Mouse (Mus musculus) embryonic facial prominence, embryonic 14.5 days (tissue): ENCODE measurements around the gene Dis3. TPM values are rescaled to one million over a fixed set of nuclear protein-coding genes. Genes with fewer than 3 reads are reported as not detected.

Source experiments
- ATAC-seq: fragments of 200-750 bp; cut with Nextera tagmentation; 2 replicates; pipeline ENCODE4 v1.8.0; 2017; ENCODE audit warnings: low read depth, moderate number of reproducible peaks, moderate TSS enrichment
- DNase-seq: peaks from one replicate; pipeline ENCODE4 v3.0.0-alpha.2; 2015; ENCODE audit warnings: low spot score
- H3K27ac ChIP-seq: fragments of 300-500 bp; sonication (generic); replicated peaks from 2 replicates; pipeline ENCODE4 v1.5.1; 2014; ENCODE audit warnings: low read depth, mild to moderate bottlenecking, low read length, moderate library complexity
- H3K27me3 ChIP-seq: fragments of 300-500 bp; sonication (generic); replicated peaks from 2 replicates; pipeline ENCODE4 v1.6.1; 2014; ENCODE audit warnings: low read length; ENCODE audit not compliant: control insufficient read depth, insufficient read depth
- H3K36me3 ChIP-seq: fragments of 300-500 bp; sonication (generic); 2 replicates; pipeline ENCODE4 v1.6.1; 2014; ENCODE audit warnings: low read length, mixed read lengths; ENCODE audit not compliant: control insufficient read depth, insufficient read depth
- H3K4me1 ChIP-seq: fragments of 300-500 bp; sonication (generic); 2 replicates; pipeline ENCODE4 v1.6.1; 2014; ENCODE audit warnings: antibody characterized with exemption, low read length; ENCODE audit not compliant: control insufficient read depth, insufficient read depth
- H3K4me2 ChIP-seq: fragments of 300-500 bp; sonication (generic); 2 replicates; pipeline ENCODE4 v1.6.1; 2014; ENCODE audit warnings: low read depth, mild to moderate bottlenecking, low read length, moderate library complexity, mixed read lengths
- H3K4me3 ChIP-seq: fragments of 300-500 bp; sonication (generic); 2 replicates; pipeline ENCODE4 v1.5.1; 2014; ENCODE audit warnings: low read depth, mild to moderate bottlenecking, low read length
- H3K9ac ChIP-seq: fragments of 300-500 bp; sonication (generic); 2 replicates; pipeline ENCODE4 v1.6.1; 2014; ENCODE audit warnings: low read depth, mild to moderate bottlenecking, low read length, moderate library complexity, mixed read lengths
- H3K9me3 ChIP-seq: fragments of 300-500 bp; sonication (generic); 2 replicates; pipeline ENCODE4 v1.6.1; 2016; ENCODE audit warnings: low read length; ENCODE audit not compliant: control insufficient read depth
- WGBS: fragments of 180-500 bp; shearing (Covaris S2); extraction: QIAGEN DNeasy Blood & Tissue Kit; methylation state at CpG from one replicate; pipeline ENCODE4 v1.1.7; 2014; 5-methylcytosine and 5-hydroxymethylcytosine counted together
- polyA plus RNA-seq: library from polyadenylated mRNA; unstranded; fragments of >200 nt; fragmentation: Nextera tagmentation; extraction: Ambion mirVana; gene quantifications from 2 replicates; pipeline ENCODE4 v1.2.1, GENCODE M21; 2014

Dis3 gene
- polyA plus RNA-seq: 36.4 and 38.2 TPM in 2 replicates

DNA sequence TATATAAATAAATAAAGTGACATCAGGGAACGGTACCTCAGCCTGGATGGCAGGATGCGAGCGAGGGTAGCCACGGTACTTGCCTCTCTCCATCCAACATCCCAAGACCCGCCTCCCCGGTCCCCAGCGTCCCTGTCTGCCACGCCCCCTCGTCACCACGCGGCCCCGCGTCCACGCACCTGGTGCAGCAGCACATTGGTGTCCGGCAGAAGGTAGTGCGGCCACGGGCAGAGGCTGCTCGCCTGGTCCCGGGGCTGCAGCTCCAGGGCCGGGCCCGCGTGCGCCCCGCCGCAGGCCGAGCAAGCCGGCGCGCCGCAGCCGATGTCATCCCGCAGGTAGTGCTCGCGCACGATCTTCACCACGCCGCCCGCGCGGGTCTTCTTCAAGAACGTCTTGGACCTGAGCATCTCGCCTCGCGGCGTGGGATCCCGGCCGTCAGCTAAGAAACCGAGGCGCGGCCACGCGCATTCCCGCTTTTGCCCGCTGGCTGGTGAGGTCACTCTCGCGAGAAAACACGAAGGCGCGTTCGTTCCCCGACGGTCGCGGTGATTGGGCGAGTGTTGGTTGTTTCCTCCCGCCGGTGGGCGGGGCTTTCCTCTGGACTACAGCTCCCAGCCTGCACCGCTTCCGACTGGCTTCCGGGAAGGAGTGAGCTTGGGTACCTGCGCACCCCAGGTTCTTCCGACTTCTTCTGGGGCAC is at the start of gene Dis3, which contains the start of gene Pibf1:
TSS of gene Dis3 (minus strand) at position 504 of the 700 bp plus-strand sequence.
TSS of gene Pibf1 (plus strand) at position 158 of the 700 bp plus-strand sequence.
- 0% methylated on average over 23 of the region's 73 CpGs for WGBS
- ATAC-seq: peak; percentile 100
- Histone ChIP-seq H3K36me3 (peaks cover 65% of the 10 kb centered on the region), H3K9me3 (no peaks in the 10 kb centered on the region), H3K4me2 (peak within 1 kb of the TSS; percentile 68), H3K27ac (peak within 1 kb of the TSS; percentile 84), H3K4me1 (peaks cover 6% of the 10 kb centered on the region; the same call in 1 of the 2 replicates), H3K4me3 (peak within 1 kb of the TSS; percentile 99), H3K27me3 (no peaks in the 10 kb centered on the region), H3K9ac (peak within 1 kb of the TSS; percentile 94)
- DNase-seq: peak; percentile 99

DNA sequence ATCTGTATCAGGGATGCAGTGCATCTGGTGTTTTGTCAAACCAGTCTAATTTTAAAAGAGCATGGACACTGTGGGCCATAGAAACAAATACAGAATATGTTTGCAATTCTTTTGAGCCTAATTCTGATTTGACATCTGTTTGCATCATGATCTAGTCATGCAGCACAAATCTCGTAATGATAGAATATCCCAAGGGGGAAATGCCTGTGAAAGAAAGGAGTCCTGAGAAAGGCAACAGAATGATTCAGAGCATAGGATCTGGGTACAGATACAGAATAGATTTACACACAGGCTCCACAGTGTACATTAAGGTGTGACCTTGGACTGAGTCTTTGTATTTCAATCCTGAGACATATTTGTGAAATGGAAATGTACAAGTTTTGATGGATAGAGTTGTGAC is 47.3 kb upstream of the Dis3 start:
- H3K27me3 ChIP-seq: no peaks in the 10 kb centered on the region
- no peak overlapping the region for H3K4me2 ChIP-seq
- peaks cover 31% of the 10 kb centered on the region; the same call in 1 of the 2 replicates for H3K36me3 ChIP-seq
- H3K9me3 ChIP-seq: no peaks in the 10 kb centered on the region
- no peak overlapping the region for H3K4me3 ChIP-seq
- no peaks in the 10 kb centered on the region for H3K4me1 ChIP-seq
- H3K9ac ChIP-seq: no peak overlapping the region
- no peak for ATAC-seq
- 57% methylated on average over 1 of the region's 1 CpGs for WGBS
- H3K27ac ChIP-seq: no peak overlapping the region
- no peak for DNase-seq

DNA sequence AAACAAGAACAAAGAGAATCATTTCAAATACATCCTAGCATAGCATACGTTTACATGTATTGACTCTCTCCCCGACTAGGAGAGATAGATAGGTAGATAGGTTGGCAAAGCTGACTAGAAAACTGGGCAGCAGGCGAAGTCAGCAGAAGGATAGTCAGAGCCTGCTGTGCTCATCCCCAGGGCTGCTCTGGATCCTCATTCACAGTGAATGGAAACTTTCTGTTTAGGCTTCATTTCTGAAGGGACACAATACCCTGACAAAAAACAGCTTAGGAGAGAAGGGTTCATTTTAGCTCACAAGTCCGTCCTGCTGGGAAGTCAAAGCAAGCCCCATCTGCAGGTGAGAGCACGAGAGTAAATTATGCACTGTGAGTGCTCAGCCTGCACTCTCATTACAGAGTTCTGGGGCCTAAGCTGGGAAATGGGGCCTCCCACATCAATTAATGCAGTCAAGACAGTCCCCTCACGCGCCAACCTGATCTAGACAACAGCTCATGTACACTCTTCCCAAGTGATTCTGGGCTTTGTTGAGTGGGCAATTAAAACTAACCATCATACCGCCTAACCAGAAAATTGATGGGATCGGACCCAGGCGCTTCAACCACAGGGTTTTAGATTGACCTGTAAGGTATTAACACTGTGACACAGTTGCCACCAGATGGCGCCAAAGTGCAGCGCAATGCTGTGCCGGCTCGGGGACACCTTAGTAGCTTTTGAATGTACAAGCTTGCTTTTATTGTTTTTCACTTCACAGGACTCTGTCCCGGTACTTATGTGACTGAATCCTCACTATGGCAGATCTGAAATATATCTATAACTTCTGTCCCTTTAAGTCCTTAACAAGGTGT is 42.4 kb upstream of the Dis3 start:
- Histone ChIP-seq H3K4me3 (no peak overlapping the region), H3K27me3 (no peaks in the 10 kb centered on the region), H3K27ac (no peak overlapping the region), H3K36me3 (peaks cover 20% of the 10 kb centered on the region), H3K9me3 (no peaks in the 10 kb centered on the region), H3K4me2 (no peak overlapping the region), H3K9ac (no peak overlapping the region), H3K4me1 (no peaks in the 10 kb centered on the region)
- 22% methylated on average over 15 of the region's 15 CpGs for WGBS
- DNase-seq (peak; percentile 91), ATAC-seq (peak; percentile 93)

DNA sequence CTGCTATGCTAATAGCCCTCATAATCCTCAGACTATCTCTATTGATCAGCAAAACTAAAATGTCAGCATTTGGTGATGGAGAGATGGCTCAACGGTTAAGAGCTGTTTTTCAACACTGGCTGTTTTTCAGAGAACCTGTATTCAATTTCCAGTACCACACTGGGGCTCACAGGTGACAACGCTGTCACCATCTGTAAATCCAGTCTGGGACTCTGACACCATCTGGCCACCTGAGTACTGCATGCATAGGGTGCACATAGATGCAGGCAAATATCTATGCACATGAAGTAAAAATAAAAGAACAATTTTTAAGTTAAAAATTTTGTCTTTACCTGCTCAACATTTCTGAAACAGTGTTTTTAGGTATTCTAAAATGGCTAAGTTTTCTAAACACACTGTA is 40.5 kb upstream of the Dis3 start:
- H3K27ac ChIP-seq: no peak overlapping the region
- no peak overlapping the region for H3K4me2 ChIP-seq
- DNase-seq: no peak
- no peaks in the 10 kb centered on the region for H3K9me3 ChIP-seq
- peaks cover 32% of the 10 kb centered on the region for H3K36me3 ChIP-seq
- H3K4me3 ChIP-seq: no peak overlapping the region
- H3K27me3 ChIP-seq: no peaks in the 10 kb centered on the region
- H3K9ac ChIP-seq: no peak overlapping the region
- 93% methylated on average over 2 of the region's 2 CpGs for WGBS
- no peak for ATAC-seq
- H3K4me1 ChIP-seq: no peaks in the 10 kb centered on the region

DNA sequence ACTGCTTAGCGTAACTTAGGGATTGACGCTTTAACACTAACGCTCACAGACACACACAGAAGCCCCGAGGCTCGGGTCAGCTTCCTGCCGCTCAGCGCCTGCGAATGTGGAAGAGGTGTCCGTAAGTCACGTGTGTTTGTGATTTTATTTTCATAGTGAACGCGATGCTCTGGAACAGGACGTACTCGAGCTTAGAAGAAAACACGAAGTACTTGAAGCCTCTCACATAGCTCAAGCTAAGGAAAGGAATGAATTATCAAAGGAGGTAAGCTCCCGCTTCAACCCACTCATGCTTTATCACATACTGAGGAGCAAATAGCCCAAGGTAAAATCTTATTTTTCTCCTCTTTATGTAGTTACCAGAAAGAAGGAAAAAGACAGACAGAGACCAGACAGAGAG is 36.7 kb upstream of the Dis3 start:
- no peaks in the 10 kb centered on the region for H3K9me3 ChIP-seq
- no peak for DNase-seq
- no peaks in the 10 kb centered on the region for H3K27me3 ChIP-seq
- H3K9ac ChIP-seq: no peak overlapping the region
- peaks cover 27% of the 10 kb centered on the region for H3K36me3 ChIP-seq
- no peaks in the 10 kb centered on the region for H3K4me1 ChIP-seq
- no peak overlapping the region for H3K4me3 ChIP-seq
- ATAC-seq: no peak
- no peak overlapping the region for H3K27ac ChIP-seq
- no peak overlapping the region for H3K4me2 ChIP-seq
- 87% methylated on average over 16 of the region's 16 CpGs for WGBS

DNA sequence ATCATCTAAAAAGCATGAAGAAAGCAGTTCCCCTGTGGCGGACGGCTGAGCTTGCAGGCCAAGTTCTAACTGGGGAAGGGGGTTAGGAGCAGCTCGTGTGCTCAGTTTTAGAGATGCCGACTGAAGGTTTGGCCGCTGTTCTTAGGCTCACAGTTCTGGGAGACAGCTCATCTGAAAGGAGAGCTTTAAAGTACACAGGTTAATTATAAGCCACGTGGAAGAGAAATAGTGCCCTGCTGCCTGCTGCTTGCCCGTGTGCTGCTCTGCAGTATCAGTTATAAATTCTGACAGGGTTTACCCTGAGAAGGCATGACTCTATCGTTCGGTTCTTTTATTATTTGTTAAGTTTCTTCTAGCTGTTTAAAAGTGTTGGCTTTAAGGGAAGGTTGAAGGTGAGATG is 36.2 kb upstream of the Dis3 start:
- H3K4me3 ChIP-seq: no peak overlapping the region
- H3K9me3 ChIP-seq: no peaks in the 10 kb centered on the region
- no peak for ATAC-seq
- no peak overlapping the region for H3K9ac ChIP-seq
- no peak for DNase-seq
- no peak overlapping the region for H3K4me2 ChIP-seq
- peaks cover 31% of the 10 kb centered on the region for H3K36me3 ChIP-seq
- no peaks in the 10 kb centered on the region for H3K27me3 ChIP-seq
- WGBS: 90% methylated on average over 9 of the region's 9 CpGs
- no peaks in the 10 kb centered on the region for H3K4me1 ChIP-seq
- no peak overlapping the region for H3K27ac ChIP-seq

DNA sequence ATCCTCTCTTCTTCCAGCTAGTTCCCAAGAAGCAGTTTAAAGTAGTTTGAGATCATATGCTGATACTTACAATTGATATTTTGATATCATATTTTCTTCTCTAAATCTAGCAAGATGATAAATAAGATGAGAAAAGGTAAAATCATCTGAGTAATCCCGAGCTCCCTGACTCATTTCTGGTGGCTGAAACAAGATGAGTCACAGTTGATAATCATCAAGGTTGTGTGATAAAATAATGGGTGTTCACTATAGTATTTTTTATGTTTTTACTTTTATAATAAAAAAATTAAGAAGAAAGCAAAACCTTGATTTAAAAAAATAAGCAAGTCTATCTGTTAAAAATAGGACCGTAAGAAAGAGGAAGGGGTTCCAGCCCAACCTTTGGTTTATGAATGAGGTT is 34.5 kb upstream of the Dis3 start:
- 90% methylated on average over 2 of the region's 2 CpGs for WGBS
- H3K27ac ChIP-seq: no peak overlapping the region
- H3K9ac ChIP-seq: no peak overlapping the region
- no peak for DNase-seq
- H3K4me3 ChIP-seq: no peak overlapping the region
- H3K36me3 ChIP-seq: peaks cover 26% of the 10 kb centered on the region
- no peaks in the 10 kb centered on the region for H3K4me1 ChIP-seq
- H3K27me3 ChIP-seq: no peaks in the 10 kb centered on the region
- no peaks in the 10 kb centered on the region for H3K9me3 ChIP-seq
- no peak overlapping the region for H3K4me2 ChIP-seq
- ATAC-seq: no peak

DNA sequence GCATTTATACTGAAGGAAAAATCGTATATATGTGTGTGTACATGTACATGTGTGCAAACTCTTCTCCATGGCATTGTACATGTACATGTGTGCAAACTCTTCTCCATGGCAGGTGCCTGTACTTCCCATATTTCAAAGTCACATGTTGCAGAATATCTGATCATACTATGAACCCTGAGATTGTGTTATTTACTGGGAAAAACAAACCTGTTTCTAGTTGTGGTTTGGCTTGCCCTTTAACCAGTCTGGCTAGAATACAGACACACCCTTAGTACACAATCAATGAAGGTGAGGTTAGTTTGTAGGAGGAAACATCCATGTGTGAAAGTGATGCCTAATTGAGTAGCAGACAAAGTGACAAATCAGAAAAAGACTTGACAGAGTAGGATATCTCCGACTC is 29.5 kb upstream of the Dis3 start:
- 94% methylated on average over 2 of the region's 2 CpGs for WGBS
- ATAC-seq: no peak

More for the DNA sequence above, 29.5 kb upstream of the Dis3 start:
- DNase-seq: no peak
- no peak overlapping the region for H3K4me2 ChIP-seq
- H3K4me1 ChIP-seq: no peaks in the 10 kb centered on the region
- no peak overlapping the region for H3K9ac ChIP-seq
- H3K4me3 ChIP-seq: no peak overlapping the region
- H3K27ac ChIP-seq: no peak overlapping the region
- H3K9me3 ChIP-seq: no peaks in the 10 kb centered on the region
- H3K27me3 ChIP-seq: no peaks in the 10 kb centered on the region
- H3K36me3 ChIP-seq: 0 out of 2 replicates have a peak, but pooled peaks cover 13% of the 10 kb centered on the region
